Mouse (Mus musculus) cerebral cortex, adult 2 months (tissue): ENCODE results near the gene Il1r1.

Experiments used
- WGBS: fragments of 180-500 bp; shearing (Covaris S2); methylation state at CpG from one replicate; pipeline ENCODE4 v1.1.7; 2018; 5-methylcytosine and 5-hydroxymethylcytosine counted together

Il1r1 gene

DNA sequence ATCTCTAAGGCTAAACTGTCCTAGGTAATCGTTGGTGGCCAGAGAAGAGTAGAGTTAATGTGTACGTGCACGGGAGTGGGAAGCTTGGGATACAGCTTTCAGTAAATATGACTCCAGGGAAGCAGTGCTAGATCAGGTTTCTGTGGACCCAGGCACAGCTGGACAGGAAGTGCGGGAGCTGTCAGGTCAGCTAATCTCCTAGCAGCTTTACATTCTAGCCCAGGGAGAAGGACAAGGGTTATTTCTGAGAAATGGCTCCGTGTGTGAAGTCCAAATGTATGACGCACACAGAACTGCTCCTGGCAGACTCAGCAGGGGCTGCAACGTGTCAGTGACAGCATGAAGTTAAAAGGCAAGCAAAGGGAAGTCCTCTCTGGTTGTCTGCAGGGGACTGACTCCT, 8.3 kb downstream of the Il1r1 start:
- 77% methylated on average over 7 of the region's 7 CpGs for WGBS

DNA sequence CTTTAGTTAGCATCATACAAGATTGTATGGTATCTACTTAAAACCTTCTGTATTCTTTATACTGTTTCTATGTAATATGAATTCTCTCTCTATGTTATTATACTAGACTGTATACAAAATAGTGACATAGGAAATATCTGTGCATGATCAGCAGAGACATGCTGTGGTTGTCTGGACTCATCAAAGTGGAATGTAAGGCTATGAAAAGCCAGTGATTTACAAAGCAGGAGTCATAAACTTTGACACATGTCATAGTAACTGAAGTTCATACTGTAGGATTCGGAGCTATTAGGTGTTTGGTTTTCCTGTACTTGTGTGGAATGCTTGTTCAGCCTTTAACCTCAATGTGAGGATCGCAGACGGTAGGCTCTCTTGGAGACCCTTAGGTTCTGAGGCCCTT, 8.7 kb downstream of the Il1r1 start:
- WGBS: 92% methylated on average over 3 of the region's 3 CpGs

DNA sequence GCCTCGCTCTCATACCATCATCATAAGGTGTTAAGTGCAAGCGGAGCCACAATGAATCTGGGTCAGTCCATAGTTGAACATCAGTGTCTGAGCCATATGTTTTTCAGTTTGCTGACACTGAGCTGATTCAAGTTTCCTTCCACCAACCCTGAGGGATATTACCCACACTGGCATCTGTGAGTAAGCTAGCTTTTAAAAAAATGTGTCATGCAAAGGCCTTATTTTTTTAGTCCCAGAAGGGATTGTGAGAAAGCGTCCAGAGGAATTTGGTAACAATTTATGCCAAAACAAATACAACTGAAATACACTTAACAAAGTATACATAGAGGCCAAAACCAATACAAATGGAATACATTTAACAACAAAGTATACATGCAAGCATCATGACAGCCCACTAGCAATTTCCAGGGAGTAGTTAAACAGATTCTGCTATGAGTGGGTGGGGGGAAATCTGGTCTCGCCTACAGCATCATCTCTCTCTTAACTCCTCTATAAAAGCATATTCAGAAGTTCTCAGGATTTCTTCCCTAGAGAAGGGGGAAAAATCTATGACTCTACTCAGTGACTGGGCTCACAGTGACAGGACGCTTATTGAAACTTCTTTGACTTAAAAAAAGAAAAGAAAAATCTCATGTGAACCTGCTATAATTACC, 10.8 kb downstream of the Il1r1 start:
- 55% methylated on average over 5 of the region's 5 CpGs for WGBS

DNA sequence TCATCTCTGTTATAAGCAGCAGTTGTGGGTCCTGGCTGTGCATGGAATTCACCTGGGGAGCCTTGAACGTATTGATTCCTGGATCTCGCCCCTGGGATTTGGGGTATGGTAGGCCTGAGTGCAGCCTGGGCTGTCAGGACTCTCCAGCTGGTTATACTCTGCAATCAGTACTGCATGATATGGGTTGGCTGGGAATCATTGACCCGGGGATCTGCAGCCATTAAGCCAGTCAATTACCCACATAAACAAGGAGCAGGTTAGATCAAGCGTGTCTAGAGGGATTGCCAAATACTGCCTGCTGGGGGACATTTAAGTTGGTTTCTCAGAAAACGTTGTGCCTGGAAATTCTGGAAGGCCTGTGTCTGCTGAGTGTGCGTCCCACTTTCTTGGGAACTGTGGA, 11.8 kb downstream of the Il1r1 start:
- 76% methylated on average over 6 of the region's 6 CpGs for WGBS

DNA sequence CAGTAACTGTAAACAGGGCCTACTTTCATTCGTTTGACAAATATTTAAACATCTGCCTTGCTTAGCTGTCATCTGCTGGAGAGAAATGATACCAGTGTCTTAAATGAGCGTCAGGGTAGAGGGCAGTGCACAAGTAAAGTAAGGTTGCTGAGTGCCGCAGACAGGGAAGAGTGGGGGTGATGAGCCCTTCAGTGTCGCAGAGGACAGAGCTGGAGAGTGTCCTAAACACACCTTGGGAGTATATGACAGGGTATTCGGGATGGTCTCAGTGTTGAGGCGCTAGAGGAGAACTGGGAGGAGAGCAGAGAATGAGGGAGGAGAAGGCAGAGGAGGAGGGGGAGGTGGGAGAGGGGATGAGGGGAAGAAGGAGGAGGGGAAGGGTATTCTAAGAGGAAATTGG, 12.2 kb downstream of the Il1r1 start:
- WGBS: 75% methylated on average over 6 of the region's 6 CpGs

DNA sequence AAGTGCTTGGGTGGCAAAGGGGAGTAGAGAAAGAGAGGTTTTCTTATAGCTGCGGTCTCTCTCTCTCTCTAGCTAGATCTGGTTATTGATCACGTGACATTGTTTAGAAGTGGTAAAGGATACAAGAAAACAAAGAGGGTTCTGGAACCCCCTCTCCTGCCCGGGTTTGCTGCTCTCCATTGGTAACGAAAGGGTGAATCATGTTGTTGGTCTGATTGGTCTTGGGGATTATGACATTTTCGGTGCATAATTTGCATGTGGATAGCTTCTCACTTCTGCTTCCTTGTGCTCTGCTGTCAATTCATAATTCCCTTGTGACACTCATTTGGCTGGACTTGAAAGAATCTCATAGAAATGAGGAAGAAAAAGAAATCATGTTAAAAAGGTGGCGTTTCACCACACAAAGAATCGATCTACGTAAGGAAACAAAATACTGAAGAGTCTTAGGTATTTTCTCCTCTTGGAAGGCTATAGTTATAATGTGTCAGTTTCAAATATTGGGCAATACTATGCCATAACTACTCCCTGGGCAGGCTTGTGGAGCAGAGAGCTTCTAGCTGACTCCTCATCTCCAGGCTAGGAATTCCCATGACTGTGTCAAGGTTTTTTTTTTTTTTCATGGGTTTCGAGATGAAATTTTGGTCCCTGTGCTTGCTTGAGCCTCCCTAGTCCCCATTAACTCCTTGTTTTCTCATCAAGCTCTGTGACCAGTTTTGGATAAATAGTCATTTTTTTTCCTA, 15.6 kb downstream of the Il1r1 start:
- WGBS: 85% methylated on average over 9 of the region's 9 CpGs

DNA sequence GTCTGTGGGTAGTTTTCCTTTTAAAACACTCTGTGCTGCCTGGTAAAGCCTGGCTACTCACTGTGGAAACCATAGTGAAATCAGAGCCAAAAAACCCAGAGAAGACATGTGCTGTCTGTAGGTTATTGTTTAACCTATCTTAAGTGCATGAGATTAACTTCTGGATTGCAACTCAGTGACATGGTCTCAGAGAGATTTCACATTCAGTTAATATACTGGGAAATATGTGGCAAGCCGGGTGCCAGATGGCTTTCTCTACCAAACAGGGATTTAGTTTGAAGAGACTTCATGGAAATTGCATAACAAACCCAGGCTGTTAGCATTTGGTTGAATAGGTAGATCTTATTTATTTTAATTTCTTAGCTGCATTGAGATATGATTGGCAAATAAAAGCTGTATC, 17.8 kb downstream of the Il1r1 start:
- WGBS: 69% methylated on average over 1 of the region's 1 CpGs

DNA sequence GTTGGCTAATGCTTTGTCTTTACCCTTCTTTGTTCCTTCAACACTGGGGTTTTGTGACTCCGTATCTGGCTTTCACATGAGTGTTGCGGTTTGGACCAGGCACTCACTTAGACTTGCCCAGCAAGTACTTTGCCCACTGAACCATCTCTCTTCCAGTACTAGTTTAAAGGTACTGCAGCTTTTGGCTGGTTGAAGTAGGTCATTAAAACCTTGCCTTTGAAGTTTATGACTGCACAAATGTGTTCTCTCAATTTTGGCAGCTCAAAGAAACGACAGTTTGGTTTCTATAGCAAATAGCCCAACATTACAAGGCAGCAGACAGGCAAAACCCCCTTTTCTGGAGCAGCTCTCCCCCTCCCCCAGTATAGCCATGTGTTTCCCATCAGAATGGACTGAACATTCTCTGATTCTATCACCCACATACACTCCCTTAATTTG, 18.7 kb downstream of the Il1r1 start:
- WGBS: 71% methylated on average over 3 of the region's 3 CpGs

DNA sequence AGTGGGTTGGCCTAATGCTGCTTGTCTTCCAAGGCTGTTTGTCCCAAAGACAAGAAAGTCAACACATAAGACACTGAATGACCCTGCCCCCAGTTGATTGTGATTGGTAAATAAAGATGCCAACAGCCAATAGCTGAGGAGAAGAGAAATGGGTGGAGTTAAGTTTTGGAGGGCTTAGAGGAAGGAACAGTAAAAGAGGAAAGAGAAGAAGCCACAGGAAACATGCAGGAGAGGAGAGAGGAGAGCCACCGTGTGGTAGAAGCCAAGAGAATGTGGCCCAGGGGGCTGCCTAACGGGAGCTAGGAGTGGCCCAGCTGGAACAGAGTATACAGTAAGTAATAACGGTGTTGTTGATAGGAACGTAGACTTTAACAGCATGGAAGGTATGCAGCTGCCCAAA, 25.5 kb downstream of the Il1r1 start:
- WGBS: 55% methylated on average over 4 of the region's 4 CpGs

DNA sequence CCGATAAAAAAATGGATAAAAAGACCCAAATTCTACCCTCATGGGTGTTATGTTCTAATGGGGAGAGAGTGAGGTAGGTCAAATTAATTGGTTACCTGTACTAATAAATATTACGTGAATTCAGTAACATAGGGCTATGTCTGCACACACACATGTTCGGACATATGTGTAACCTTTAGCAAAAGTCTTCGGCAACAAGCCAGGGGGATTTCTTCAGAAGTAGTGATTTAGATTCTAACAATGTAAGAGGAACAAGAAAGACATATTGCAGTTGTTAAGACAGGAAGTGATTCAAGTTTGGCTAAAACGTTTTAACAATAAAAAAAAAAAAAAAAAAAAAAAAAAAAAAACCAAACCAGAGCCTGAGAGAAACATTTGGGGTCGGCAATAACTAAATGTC, 27.6 kb downstream of the Il1r1 start:
- WGBS: 88% methylated on average over 6 of the region's 6 CpGs

DNA sequence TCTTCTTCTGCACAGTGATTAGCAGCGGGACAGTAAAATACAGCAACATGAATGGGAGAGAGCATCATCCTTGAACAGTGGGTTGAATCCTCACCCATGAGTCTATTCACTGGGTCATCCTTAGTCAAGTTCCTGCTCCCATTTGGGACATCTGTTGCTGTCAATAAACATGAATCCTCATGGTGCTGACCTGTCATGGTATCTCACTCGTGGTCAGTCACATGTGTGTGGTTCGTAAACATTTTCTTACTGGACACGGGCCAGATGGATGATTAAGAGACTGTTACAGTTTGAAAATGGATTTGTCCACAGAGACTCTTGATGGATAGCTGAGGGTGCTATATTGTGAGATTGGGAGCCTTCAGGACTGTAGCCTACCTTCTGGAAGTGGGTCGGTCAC, 29.1 kb downstream of the Il1r1 start:
- 87% methylated on average over 5 of the region's 5 CpGs for WGBS

DNA sequence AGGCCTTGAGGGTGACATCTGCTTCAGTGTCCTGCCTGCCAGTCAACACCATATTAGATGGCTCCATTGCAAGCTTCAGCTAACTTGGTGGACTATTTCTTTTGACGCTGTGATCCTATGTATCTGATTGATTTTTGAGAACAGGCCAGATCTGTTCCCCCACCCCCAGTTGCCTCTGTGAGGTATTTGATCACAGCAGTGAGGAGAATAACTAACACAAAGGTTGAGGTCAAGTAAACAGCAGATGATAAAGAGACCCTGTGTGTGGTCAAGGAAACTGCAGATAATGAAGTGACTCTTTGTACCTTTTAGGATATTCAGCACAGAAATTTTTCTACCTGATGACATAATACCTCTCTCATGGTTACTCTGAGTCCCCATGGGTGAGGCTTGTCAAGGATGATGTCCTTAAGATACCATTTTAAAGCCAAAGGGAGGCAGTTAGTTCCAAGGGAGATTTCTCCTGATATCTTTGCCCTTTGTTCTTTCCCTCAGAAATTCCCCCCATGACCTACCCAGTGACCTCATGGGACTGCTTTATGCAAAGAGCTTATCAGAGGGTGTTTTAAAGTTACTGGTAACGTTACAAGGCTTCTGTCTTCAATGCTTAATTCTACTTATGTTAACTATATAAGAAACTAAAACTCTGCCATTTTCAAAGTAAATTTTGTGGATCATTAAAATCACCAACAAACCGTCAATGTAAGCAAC, 29.6 kb downstream of the Il1r1 start:
- WGBS: 88% methylated on average over 3 of the region's 3 CpGs

DNA sequence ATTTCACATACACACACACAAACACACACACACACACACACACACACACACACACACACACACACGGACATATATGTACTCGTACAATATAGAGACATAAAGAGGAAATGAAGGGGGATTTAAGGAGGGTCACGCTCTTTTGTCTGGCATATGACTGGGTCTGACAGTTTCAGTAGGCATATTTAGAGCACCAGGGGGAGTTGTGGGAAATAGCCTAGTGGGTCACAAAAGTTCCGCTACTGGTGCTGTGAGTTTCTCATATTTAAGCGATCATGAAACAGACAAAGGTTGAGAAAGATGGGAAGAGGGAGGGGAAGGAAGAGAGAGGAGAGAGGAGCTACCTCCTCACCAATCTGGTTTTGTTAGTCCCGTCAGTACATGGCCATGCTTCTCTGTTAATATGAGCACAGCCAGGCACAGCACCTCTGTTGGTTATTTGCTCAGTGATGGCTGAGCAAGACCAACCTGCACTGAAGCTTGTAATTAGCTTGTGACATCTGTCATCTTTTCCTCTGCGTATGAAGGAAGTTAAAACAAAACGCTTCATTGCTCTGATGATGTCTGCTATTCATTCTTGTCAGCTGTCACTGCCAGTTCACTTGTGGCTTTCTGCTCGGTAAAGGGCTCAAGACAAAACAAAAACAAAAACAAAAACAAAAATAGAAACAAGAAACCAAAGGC, 37.7 kb downstream of the Il1r1 start:
- 84% methylated on average over 9 of the region's 9 CpGs for WGBS

DNA sequence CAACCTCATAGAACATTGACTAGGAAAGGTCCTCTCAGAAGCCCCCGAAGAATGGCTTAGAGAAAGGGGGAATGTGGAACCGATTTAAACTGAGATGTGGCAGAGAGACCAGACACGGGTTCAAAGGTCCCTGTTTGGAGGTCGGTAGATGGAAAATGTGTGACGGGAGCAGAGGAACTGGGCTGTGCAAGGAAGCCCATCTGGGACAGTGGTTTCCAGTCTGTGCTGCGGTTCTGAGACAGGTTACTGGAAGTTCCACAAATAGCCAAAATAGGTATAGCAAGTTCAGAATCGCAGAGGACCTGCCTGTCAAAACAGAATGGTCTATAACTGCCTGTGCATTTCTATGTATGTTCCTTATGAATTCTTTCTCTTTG, 38.2 kb downstream of the Il1r1 start:
- WGBS: 82% methylated on average over 7 of the region's 7 CpGs

DNA sequence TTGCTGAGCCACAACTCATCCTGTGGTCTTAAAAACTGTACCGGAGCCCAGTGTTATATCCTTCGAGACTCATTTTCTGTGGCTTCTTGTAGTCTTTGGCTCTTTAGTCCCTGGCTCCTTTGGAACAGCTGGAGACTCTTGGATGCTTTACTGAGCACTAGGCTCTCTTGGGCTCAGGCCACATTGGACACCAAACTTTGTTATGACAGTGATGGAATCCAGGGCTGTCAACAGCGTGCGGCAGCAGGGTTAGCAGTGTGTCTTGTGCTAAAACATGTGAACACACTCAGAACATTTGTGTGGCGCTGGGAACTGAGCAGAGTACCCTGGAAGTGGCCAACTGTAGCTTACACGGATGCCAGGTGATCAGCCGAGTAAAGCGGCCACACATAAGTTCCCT, 38.8 kb downstream of the Il1r1 start:
- WGBS: 91% methylated on average over 8 of the region's 8 CpGs

DNA sequence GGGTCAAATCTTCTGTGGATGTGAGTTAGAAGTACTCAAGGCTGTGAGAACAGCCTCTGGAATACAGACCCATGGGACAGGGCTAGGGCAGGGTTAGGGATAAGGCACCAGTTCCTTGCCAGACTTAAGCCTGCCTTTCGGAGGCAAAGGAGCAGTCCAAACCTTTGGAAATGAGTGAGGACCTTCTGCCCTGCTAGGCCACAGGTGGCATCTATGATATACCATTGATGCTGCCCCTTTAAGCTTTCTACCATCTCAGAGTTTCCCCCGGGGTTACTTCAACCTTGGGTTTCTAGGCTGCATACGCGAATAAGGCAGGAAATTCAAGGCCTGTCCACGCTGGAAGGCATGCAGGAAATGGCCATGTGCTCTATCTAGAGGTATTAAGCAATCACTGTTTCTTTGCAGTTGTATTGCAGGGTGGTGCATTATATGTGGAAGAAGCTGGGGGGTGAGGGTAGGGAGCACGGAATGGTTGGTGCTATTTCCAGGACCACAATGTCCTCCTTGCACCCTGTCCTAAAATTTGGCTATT, 40.5 kb downstream of the Il1r1 start:
- WGBS: 87% methylated on average over 6 of the region's 6 CpGs

DNA sequence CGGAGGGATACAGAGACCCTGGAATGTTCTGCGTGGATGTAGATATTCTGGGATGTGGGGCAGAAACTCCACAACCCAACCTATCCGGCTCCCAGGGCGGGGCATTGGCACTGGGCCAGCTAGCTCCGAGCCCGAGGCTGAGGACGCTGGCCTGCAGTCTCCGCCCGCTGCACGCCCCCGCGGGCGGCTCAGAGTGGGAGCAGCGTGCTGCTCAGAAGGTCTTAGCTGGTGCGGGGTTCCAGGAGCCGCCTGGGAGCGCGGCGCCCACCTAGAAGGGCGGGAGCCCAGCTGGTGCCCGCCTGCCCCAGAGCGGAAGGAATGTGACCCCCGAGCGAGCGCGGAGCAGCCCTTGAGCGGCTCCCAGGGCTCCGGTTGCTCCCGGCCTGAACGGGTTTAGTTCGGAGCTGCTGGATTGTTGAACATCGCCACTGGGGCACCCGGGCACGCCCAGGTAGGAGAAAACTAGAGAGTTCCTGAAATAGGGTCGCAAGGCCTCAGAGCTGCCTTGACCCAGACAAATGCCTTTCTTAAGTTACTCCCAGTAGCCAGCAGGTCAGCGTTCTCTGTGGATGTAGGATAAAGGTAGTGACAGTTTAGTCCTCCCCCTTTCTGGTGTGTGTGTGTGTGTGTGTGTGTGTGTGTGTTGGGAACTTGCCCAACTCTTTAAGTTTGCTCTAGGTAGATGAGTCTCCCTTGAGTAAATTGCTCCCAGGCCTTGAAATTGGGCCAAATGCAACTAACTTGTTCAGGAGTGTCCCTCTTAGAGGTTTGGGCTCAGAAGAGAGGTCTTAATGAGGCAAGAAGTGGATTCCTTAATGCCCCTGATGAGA, 41.8 kb downstream of the Il1r1 start:
- 5% methylated on average over 36 of the region's 36 CpGs for WGBS

DNA sequence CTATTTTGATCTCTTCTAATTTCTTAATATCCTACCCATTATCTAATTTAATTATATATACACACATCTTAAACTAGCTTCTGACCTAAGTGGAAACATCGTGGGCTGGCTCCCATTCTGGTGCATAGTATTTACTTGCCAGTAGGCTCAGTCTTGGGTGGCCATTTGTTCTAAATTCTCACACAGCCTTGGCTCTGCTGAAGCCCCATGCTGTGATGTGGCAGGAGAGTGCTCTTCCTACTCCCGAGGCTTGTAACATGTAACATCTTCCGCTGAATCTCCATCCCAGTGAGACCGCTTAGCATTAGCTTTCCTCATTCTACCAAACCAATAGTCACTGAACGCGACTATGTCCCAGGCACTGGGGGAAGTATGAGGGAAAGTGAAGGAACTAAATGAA, 43.0 kb downstream of the Il1r1 start:
- WGBS: 79% methylated on average over 6 of the region's 6 CpGs

DNA sequence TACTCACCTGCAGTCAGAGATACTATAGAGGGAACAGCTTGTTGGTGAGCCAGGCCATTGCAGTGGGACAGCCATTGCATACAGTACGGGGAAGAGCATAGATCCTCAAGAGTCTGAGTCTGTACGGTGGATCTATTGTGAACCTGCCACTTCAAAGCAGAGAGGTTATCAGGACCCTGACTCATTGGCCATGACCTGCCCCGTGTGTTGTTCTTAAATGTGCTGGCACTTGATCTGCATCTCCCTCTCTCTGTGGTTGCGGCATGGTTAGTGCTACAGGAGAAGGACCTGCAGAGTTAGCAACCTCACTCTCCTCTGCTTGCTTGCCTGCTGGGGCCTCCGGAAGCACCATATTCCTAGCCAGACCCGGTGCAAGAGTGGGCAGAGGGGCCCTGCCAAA, 43.7 kb downstream of the Il1r1 start:
- 92% methylated on average over 6 of the region's 6 CpGs for WGBS

DNA sequence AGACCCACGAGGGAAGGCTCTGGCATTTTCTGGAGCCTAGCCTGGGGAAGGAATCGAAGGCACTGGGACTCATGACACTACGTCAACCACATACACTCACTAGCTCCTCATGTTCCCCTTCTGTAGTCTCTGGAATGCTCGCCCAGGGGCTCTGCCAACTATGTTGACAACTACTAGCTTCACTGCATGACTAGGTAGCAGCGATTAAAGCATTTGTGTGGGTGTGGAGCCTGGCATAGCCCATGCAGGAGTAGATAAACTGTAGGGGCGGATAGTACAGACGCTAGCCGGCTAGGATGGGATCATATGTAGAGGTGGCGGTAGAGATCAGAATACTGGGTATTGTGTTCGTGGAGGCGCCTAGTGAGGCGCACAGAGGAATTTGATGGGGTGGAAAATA, 45.5 kb downstream of the Il1r1 start:
- WGBS: 74% methylated on average over 12 of the region's 12 CpGs

DNA sequence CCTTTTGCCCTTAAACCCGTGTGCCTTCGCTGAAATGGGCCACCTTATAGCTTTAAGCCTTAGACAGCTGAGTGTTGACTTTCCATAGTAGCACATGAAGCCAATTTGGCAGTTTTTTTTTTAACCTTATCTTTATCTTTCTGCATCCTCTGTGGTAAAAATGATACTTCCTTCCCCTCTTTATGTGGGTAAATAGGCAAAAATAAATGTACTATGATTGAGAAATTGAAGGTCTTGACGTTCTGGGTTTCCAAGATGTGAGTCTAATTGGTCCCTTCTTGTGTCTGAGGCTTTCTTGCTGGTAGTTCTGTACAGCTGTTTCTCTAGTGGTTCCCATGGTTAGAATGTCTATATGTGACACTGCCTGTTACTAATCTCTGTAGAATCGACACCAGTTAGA, 46.2 kb downstream of the Il1r1 start:
- WGBS: 83% methylated on average over 4 of the region's 4 CpGs
